Mouse (Mus musculus) myocyte (in vitro differentiated cells): ENCODE results near the gene Ttc9b.

Experiments
- CEBPB ChIP-seq: IDR thresholded peaks from 2 replicates; pipeline ENCODE4 v1.6.1; 2011; ENCODE audit warnings: mild to moderate bottlenecking, moderate library complexity; ENCODE audit not compliant: poor library complexity, insufficient read depth, severe bottlenecking
- E2F4 ChIP-seq: IDR thresholded peaks from one replicate; pipeline ENCODE4 v1.6.1; 2011; ENCODE audit warnings: mild to moderate bottlenecking, control low read depth, moderate library complexity; ENCODE audit not compliant: insufficient read depth
- MAX ChIP-seq: IDR thresholded peaks from one replicate; pipeline ENCODE4 v1.6.1; 2011; ENCODE audit warnings: low read depth, mild to moderate bottlenecking, control low read depth
- MYOG ChIP-seq, 3 experiments: IDR thresholded peaks; one replicate each; pipeline ENCODE4 v1.6.1; 2011; ENCODE audit warnings: control low read depth in 2 of 3, low read depth in 2 of 3, mild to moderate bottlenecking in 2 of 3; ENCODE audit not compliant: insufficient read length in 2 of 3, control insufficient read depth in 1 of 3, insufficient read depth in 1 of 3
- POLR2A ChIP-seq: IDR thresholded peaks from one replicate; pipeline ENCODE4 v1.6.1; 2011; ENCODE audit warnings: low read depth, mild to moderate bottlenecking, control low read depth, moderate library complexity; ENCODE audit not compliant: insufficient read length
- POLR2AphosphoS2 ChIP-seq: IDR thresholded peaks from one replicate; pipeline ENCODE4 v1.6.1; 2011; ENCODE audit warnings: low read depth, control low read depth; ENCODE audit not compliant: insufficient read length
- REST ChIP-seq: IDR thresholded peaks from one replicate; pipeline ENCODE4 v1.6.1; 2011; ENCODE audit warnings: mild to moderate bottlenecking, control low read depth, moderate library complexity; ENCODE audit not compliant: insufficient read depth, insufficient read length
- SRF ChIP-seq: IDR thresholded peaks from one replicate; pipeline ENCODE4 v1.6.1; 2011; ENCODE audit warnings: low read depth; ENCODE audit not compliant: control insufficient read depth, insufficient read length
- TCF12 ChIP-seq: IDR thresholded peaks from one replicate; pipeline ENCODE4 v1.6.1; 2011; ENCODE audit warnings: mild to moderate bottlenecking, control low read depth; ENCODE audit not compliant: poor library complexity, insufficient read depth, severe bottlenecking
- TCF3 ChIP-seq: IDR thresholded peaks from one replicate; pipeline ENCODE4 v1.6.1; 2011; ENCODE audit warnings: low read depth, control low read depth; ENCODE audit not compliant: insufficient read length
- USF1 ChIP-seq: IDR thresholded peaks from one replicate; pipeline ENCODE4 v1.6.1; 2011; ENCODE audit warnings: low read depth, mild to moderate bottlenecking, control low read depth, moderate library complexity

- TF ChIP-seq POLR2A (no peak), POLR2AphosphoS2 (no peak), E2F4 (no peak), TCF12 (no peak), CEBPB (no peak), USF1 (no peak), MAX (no peak), REST (no peak), MYOG (IDR thresholded peaks at IDR 0.05; ENCODE audit: control insufficient read depth in 1 of 3, insufficient read depth in 1 of 3, insufficient read length in 2 of 3, low read depth in 2 of 3) (no peak), SRF (no peak), TCF3 (no peak)
These were observed 20.4 kb downstream of the Ttc9b start for GRCm38 (mm10) chr7:27674195-27674521.
